Mouse (Mus musculus): ENCODE results near the gene Apobec1.

DNA sequence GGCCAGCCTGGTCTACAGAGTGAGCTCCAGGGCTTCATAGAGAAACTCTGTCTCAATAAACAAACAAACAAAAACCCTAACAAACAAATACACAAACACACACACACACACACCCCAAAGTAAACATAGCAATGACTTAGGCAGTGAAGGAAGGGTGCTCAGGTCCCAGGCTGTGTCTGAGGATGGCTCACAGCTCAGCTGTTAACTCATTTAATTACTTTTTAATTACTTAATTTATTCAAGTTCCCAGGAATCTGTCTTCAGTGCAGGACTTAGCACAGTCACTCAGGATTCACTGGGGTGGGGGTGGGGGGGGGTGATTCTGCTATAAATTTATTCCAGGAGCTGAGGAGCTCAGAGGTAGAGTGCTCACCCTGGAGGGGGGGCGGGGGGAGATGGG, 32.5 kb downstream of the Apobec1 start:
- TF ChIP-seq CTCF (IDR thresholded peaks at IDR 0.05; ENCODE audit: low read depth, low read length): no peak
- no peak for TF ChIP-seq POLR2A (IDR thresholded peaks at IDR 0.05; ENCODE audit: borderline replicate concordance, low read depth, low read length)

Measured in bone marrow macrophage, adult 2 months (primary cell).